Mouse (Mus musculus) ZHBTc4 (cell line): ENCODE data around the gene Gm10665.
"Not testable (repeated sequence)": the region's sequence is repeated elsewhere in the genome, so short reads cannot be mapped to it uniquely, and the experiment has no call there.

Experiments
- DNase-seq: peaks from one replicate; pipeline ENCODE4 v3.0.0-alpha.2; 2011; ENCODE audit warnings: low read depth, low spot score

Gm10665 gene

GRCm38 (mm10) chr7:22463975-22464374, at the start of gene Gm10665:
Gene Gm10665, minus strand, starts transcription at chr7:22464075.
- DNase-seq: not testable (repeated sequence)

- DNase-seq: not testable (repeated sequence)
Observed at GRCm38 (mm10) chr7:22499578-22499977, 35.7 kb upstream of the Gm10665 start, which contains the start of gene Vmn1r151. Gene Vmn1r151, minus strand, starts transcription at chr7:22499678.

- not testable (repeated sequence) for DNase-seq
Observed at GRCm38 (mm10) chr7:22438129-22438528, 25.7 kb downstream of the Gm10665 start, which contains the start of gene Vmn1r149. Gene Vmn1r149, minus strand, starts transcription at chr7:22438229.

GRCm38 (mm10) chr7:22413283-22413682, 50.6 kb downstream of the Gm10665 start, which contains the start of gene Vmn1r148:
Gene Vmn1r148, plus strand, starts transcription at chr7:22413583.
- DNase-seq: not testable (repeated sequence)
